Mouse (Mus musculus): ENCODE results near the gene Cog3. TPM values are rescaled to one million over a fixed set of nuclear protein-coding genes. Genes with fewer than 3 reads are reported as not detected.

The Cog3 gene
- polyA plus RNA-seq (2015; fragmentation: Nextera tagmentation; extraction: Ambion mirVana) = 7.1 and 7.3 TPM in 2 replicates

DNA sequence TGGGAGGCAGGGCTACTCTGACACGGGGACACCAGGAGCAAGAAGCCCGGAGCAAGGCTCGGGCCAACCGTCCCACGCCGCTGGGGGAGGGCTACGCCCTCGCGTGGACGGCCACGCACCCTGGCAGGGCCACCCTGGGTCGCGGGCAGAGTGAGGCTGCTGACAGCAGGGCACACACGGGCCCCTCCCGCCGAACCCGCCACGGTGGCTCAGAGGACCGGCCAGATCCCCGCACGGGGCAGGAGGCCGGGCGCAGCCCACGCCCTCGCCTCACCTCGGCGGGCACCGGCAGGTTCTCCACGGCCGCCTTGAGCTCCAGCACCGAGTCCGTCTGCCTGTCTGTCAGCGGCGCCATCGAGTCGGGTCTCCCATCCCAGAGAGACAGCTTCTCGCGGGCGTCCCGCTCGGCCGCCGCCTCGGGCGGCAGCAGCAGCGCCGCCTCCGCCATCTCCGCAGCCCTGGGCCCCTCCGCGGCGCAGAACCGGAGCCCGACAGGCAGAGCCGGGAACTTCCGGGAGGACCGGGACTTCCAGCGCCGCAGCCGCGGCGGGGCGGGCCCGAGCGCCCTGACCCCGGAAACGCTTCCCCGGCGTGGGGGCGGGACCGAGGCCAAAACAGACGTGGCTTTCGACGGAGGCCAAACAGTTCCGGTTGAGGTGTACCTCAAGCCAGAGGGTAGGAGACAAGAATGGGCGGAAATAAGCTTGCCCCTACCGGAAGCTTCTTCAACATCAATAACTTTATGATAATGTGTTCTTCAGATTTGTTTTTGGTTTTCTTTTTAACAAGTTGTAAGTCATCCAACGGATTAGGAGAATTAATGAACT lies at the start of gene Cog3:
Cog3 (minus strand) TSS at position 527 of the 827 bp plus-strand sequence.

GRCm38 (mm10) chr14:75786868-75787793 lies 32.8 kb upstream of the Cog3 start, which contains the start of gene Slc25a30:
Gene Slc25a30 (minus strand): TSS chr14:75787037.

Other genes with a start within 250 kb of the Cog3 start
- not detected in 2 replicates for gene Spert, start 161.4 kb downstream of the Cog3 start, polyA plus RNA-seq (2015; fragmentation: Nextera tagmentation; extraction: Ambion mirVana)
- gene Erich6b, start 112.3 kb downstream of the Cog3 start, polyA plus RNA-seq (2015; fragmentation: Nextera tagmentation; extraction: Ambion mirVana) = not detected in 2 replicates
- 1.5 and 1.6 TPM in 2 replicates for gene Slc25a30, start 32.5 kb upstream of the Cog3 start, polyA plus RNA-seq (2015; fragmentation: Nextera tagmentation; extraction: Ambion mirVana)
- 1,359 and 1,403 TPM in 2 replicates for gene Tpt1, start 90.6 kb upstream of the Cog3 start, polyA plus RNA-seq (2015; fragmentation: Nextera tagmentation; extraction: Ambion mirVana)
- gene Kctd4, start 200.5 kb upstream of the Cog3 start, polyA plus RNA-seq (2015; fragmentation: Nextera tagmentation; extraction: Ambion mirVana) = 0.19 and 0.60 TPM in 2 replicates